Mouse (Mus musculus): ENCODE measurements around the gene Tnip3. TPM values are rescaled to one million over a fixed set of nuclear protein-coding genes. Genes with fewer than 3 reads are reported as not detected.
A peak's percentile ranks its signal among the peaks of the same experiment; 100 is the strongest.

Gene Tnip3
- polyA plus RNA-seq, 1 experiment from 2014 or later, result not detected

DNA sequence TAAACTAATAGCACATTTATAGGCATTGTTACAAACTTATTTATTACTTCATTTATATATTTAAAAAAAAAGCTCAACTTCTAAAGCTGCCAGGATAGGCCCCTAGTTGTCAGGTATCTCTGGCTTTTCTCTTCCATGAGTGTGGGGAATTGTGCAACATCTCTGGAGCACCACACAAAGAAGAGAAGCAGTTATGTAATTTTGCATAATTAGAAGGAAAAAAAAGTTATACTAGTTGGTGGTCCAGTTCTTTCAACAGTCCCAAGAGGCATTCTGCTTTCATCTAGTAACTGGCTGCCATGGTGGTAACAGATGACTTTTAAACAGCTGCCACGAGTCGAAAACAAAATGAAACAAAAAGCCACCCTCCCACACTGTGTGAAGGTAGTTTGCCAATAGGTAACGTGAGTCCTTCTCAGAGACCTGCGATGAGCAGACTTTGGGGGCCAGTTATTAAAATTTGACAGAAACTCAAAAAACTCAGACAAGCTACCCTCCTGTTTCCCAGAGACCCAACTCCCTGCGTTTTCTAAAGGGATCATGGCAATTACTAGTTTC is 12.3 kb downstream of the Tnip3 start:
- WGBS, result 65% methylated on average over 5 of the region's 5 CpGs
- H3K9me3 ChIP-seq (ENCODE audit: control insufficient read depth, low read length), result no peaks in the 10 kb centered on the region
- no peak overlapping the region for H3K4me2 ChIP-seq (replicated peaks)
- no peaks in the 10 kb centered on the region for H3K36me3 ChIP-seq (replicated peaks; ENCODE audit: control insufficient read depth, insufficient read depth)
- H3K4me1 ChIP-seq (replicated peaks; ENCODE audit: control insufficient read depth, insufficient read depth, low read length), result no peaks in the 10 kb centered on the region
- no peak for DNase-seq (ENCODE audit: low spot score)
- H3K4me3 ChIP-seq (replicated peaks; ENCODE audit: low read length), result no peak overlapping the region
- ATAC-seq (ENCODE audit: low FRiP score), result no peak
- H3K27me3 ChIP-seq (ENCODE audit: control insufficient read depth, insufficient read depth, low read length), result no peaks in the 10 kb centered on the region
- H3K27ac ChIP-seq, result no peak overlapping the region
- H3K9ac ChIP-seq, result no peak overlapping the region

DNA sequence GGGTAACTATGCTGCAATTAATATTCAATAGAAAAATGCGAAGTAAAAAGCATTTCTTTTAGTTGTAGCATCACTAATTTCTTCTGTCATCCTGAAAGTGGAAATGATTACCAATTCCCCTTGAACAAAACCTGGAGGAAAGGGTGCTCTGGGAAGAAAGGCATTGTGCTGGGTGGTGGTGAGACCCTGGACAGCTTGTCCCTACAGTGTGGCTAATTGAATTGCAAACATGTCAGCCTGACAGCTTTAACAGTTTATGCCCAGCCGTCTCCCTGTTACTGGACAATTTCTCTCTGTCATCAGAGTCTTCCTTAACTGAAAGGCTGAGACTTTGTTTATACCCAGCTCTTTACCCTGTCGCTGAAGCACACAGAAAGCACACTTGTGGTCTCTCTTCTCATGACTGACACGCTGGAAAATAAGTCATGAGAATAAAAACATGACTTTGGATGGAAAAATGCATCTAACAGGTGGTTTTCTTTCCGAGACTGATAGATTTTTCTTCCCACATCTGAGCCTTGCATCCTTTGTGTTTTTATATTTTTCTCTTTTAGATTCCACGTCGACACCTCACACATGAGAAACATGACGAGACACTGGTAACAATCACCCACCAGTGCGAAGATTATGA is 13.0 kb downstream of the Tnip3 start:
- no peaks in the 10 kb centered on the region for H3K36me3 ChIP-seq (replicated peaks; ENCODE audit: control insufficient read depth, insufficient read depth)
- no peak; the same call in 1 of the 2 replicates for ATAC-seq (ENCODE audit: low FRiP score)
- H3K9ac ChIP-seq, result no peak overlapping the region
- H3K4me1 ChIP-seq (replicated peaks; ENCODE audit: control insufficient read depth, insufficient read depth, low read length), result no peaks in the 10 kb centered on the region
- no peaks in the 10 kb centered on the region for H3K9me3 ChIP-seq (ENCODE audit: control insufficient read depth, low read length)
- no peak overlapping the region for H3K4me2 ChIP-seq (replicated peaks)
- no peaks in the 10 kb centered on the region for H3K27me3 ChIP-seq (ENCODE audit: control insufficient read depth, insufficient read depth, low read length)
- 62% methylated on average over 9 of the region's 9 CpGs for WGBS
- no peak for DNase-seq (ENCODE audit: low spot score)
- H3K4me3 ChIP-seq (replicated peaks; ENCODE audit: low read length), result no peak overlapping the region
- H3K27ac ChIP-seq, result no peak overlapping the region

DNA sequence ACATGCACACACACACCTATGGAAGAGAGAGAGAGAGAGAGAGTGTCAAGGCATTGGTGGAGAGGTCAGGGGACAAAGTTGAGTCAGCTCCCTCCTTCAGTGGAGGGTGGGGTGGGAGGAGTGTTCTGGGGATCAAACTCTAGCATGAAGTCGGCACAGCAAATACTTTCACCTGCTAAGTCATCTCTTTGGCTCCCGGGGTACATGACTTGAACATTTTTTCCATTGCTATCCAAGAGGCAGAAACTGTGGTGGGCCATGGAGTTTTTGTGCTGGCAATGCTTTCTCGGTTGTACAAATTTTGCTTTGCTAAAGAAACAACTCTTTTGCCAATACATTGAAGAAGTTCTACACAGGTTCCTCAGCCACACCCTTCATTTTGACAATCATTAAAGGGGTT is 13.8 kb downstream of the Tnip3 start:
- WGBS, result 80% methylated on average over 3 of the region's 3 CpGs
- no peaks in the 10 kb centered on the region for H3K4me1 ChIP-seq (replicated peaks; ENCODE audit: control insufficient read depth, insufficient read depth, low read length)
- H3K9me3 ChIP-seq (ENCODE audit: control insufficient read depth, low read length), result no peaks in the 10 kb centered on the region
- ATAC-seq (ENCODE audit: low FRiP score) (no peak), DNase-seq (ENCODE audit: low spot score) (no peak)
- no peak overlapping the region for H3K4me2 ChIP-seq (replicated peaks)
- no peak overlapping the region for H3K9ac ChIP-seq
- no peaks in the 10 kb centered on the region for H3K36me3 ChIP-seq (replicated peaks; ENCODE audit: control insufficient read depth, insufficient read depth)
- no peak overlapping the region for H3K4me3 ChIP-seq (replicated peaks; ENCODE audit: low read length)
- no peak overlapping the region for H3K27ac ChIP-seq
- no peaks in the 10 kb centered on the region for H3K27me3 ChIP-seq (ENCODE audit: control insufficient read depth, insufficient read depth, low read length)

DNA sequence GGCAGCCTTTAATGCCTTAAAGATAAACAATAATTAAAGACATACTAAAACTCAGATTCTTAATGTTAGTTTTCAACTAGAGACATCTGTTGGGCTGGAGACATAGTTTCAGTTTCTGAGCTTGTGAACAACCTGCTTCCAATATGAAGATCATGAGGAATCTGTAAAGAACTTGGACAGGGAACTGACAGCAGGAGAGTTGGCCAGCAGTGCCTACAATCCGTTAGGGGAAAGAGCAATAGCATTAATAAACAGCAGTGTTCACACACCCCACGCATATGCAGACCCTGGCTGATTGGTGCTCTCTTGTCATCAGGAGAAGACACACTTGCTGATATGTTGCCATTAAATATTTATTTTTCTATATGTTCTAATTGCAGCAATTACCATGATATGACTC is 15.0 kb downstream of the Tnip3 start:
- Histone ChIP-seq H3K9ac (no peak overlapping the region), H3K4me3 (replicated peaks; ENCODE audit: low read length) (no peak overlapping the region), H3K36me3 (replicated peaks; ENCODE audit: control insufficient read depth, insufficient read depth) (no peaks in the 10 kb centered on the region), H3K4me1 (replicated peaks; ENCODE audit: control insufficient read depth, insufficient read depth, low read length) (no peaks in the 10 kb centered on the region), H3K27ac (no peak overlapping the region), H3K27me3 (ENCODE audit: control insufficient read depth, insufficient read depth, low read length) (no peaks in the 10 kb centered on the region), H3K4me2 (replicated peaks) (no peak overlapping the region), H3K9me3 (ENCODE audit: control insufficient read depth, low read length) (no peaks in the 10 kb centered on the region)
- ATAC-seq (ENCODE audit: low FRiP score) (no peak), DNase-seq (ENCODE audit: low spot score) (no peak)
- WGBS, result 72% methylated on average over 2 of the region's 2 CpGs

DNA sequence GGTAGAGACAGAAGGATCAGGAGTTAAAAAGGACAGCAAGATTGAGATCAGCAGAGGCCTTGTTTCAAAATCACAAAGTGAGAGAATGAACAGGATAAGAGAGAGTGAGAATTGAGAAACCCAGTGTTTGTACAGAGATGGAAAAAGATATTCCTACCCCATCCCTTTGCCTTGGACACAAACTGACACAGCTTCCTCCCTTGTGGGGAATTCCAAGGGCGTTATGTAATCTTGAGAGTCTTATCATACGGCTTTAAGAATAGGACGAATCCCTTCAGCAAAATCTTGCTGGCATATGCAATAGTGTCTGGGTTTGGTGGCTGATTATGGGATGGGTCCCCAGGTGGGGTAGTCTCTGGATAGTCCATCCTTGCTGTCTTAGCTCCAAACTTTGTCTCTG is 16.0 kb downstream of the Tnip3 start:
- no peak overlapping the region for H3K27ac ChIP-seq
- H3K9ac ChIP-seq, result no peak overlapping the region
- DNase-seq (ENCODE audit: low spot score) (no peak), ATAC-seq (ENCODE audit: low FRiP score) (no peak)
- H3K9me3 ChIP-seq (ENCODE audit: control insufficient read depth, low read length), result no peaks in the 10 kb centered on the region
- no peaks in the 10 kb centered on the region for H3K4me1 ChIP-seq (replicated peaks; ENCODE audit: control insufficient read depth, insufficient read depth, low read length)
- no peak overlapping the region for H3K4me2 ChIP-seq (replicated peaks)
- H3K4me3 ChIP-seq (replicated peaks; ENCODE audit: low read length), result no peak overlapping the region
- 81% methylated on average over 3 of the region's 3 CpGs for WGBS
- H3K27me3 ChIP-seq (ENCODE audit: control insufficient read depth, insufficient read depth, low read length), result no peaks in the 10 kb centered on the region
- no peaks in the 10 kb centered on the region for H3K36me3 ChIP-seq (replicated peaks; ENCODE audit: control insufficient read depth, insufficient read depth)

DNA sequence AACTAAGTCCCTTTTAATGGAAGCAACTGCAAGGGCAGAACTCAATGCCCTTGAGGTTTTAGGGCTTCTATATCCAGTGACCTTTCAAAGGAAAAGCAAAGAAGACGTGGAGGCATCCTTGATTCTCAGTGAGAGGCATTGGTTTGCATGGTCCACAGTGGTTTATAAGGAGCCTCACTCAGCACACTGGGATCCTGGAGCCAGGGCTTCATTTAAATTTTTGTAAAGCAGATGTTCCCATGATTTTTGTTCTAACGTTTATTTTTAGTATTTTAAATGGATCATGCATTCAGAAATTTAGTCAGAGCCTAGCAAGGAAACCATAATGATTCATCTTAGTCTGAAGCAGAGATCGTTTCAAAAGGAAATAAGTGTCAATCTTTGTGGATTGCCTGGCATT is 17.3 kb downstream of the Tnip3 start:
- H3K4me2 ChIP-seq (replicated peaks), result no peak overlapping the region
- H3K9ac ChIP-seq, result no peak overlapping the region
- H3K36me3 ChIP-seq (replicated peaks; ENCODE audit: control insufficient read depth, insufficient read depth), result no peaks in the 10 kb centered on the region
- no peak overlapping the region for H3K4me3 ChIP-seq (replicated peaks; ENCODE audit: low read length)
- no peak overlapping the region for H3K27ac ChIP-seq
- no peaks in the 10 kb centered on the region for H3K27me3 ChIP-seq (ENCODE audit: control insufficient read depth, insufficient read depth, low read length)
- ATAC-seq (ENCODE audit: low FRiP score) (no peak), DNase-seq (ENCODE audit: low spot score) (peak; percentile 22)
- no peaks in the 10 kb centered on the region for H3K9me3 ChIP-seq (ENCODE audit: control insufficient read depth, low read length)
- no peaks in the 10 kb centered on the region for H3K4me1 ChIP-seq (replicated peaks; ENCODE audit: control insufficient read depth, insufficient read depth, low read length)
- 57% methylated on average over 3 of the region's 3 CpGs for WGBS

DNA sequence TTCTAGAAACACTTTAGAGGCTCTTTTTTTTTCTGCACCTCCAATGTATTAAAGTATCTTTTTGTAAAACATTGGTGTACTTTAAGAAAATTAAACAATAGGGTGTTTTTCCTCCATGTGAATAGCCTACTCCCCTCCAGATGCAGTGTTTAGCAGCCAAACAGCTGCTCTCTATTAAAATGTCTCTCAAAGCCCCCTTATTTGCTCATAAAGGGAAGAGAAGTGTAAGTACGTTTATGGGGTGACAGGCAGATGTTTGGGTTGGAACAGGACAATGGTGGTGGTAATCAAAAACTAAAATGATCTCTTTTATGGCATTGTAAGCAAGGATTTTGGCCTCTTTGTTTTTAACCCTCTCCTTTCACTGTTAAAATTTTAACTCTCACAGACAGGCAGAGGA is 17.8 kb downstream of the Tnip3 start:
- Histone ChIP-seq H3K9me3 (ENCODE audit: control insufficient read depth, low read length) (no peaks in the 10 kb centered on the region), H3K4me3 (replicated peaks; ENCODE audit: low read length) (no peak overlapping the region), H3K4me2 (replicated peaks) (no peak overlapping the region), H3K36me3 (replicated peaks; ENCODE audit: control insufficient read depth, insufficient read depth) (no peaks in the 10 kb centered on the region), H3K27me3 (ENCODE audit: control insufficient read depth, insufficient read depth, low read length) (no peaks in the 10 kb centered on the region), H3K9ac (no peak overlapping the region), H3K27ac (no peak overlapping the region), H3K4me1 (replicated peaks; ENCODE audit: control insufficient read depth, insufficient read depth, low read length) (no peaks in the 10 kb centered on the region)
- ATAC-seq (ENCODE audit: low FRiP score), result no peak
- DNase-seq (ENCODE audit: low spot score), result no peak
- WGBS, result 43% methylated on average over 1 of the region's 1 CpGs

DNA sequence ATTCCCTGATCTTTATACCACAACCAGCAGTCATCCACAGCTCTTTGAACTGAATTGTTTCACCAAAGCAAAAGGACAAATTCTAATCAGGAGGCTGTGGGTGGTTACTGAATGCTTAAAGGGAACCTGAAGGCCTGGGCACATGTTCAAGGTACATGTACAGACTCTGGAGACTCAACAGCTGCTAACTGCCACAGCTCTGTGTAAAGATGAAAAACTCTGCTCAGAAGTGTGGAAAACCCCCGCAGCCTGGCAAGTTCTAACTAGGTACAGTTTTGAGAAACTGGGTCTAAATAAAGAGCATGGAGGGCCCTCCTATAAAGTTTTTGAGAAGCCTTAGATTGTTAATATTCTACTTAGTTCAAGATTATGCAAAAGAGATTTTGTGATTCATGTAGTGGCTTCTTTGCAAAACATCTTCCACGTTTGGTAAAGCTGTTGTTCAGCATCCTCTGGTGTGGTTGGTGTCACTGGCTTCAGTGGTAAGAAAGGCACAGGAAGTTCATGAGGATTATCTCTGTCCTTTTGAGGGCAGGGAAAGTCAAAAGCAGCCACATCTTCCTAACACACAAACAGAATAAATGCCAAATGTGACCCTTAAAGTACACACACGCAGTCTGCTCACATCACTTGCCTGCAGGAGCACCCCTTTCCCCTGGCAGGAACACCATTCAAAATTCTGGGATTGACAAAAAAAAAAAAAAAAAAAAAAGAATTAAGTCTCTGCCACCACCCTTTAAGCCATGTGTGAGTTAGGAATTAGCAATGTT is 39.0 kb downstream of the Tnip3 start:
- H3K4me1 ChIP-seq (replicated peaks; ENCODE audit: control insufficient read depth, insufficient read depth, low read length), result no peaks in the 10 kb centered on the region
- H3K9ac ChIP-seq, result no peak overlapping the region
- DNase-seq (ENCODE audit: low spot score), result no peak
- no peak overlapping the region for H3K4me3 ChIP-seq (replicated peaks; ENCODE audit: low read length)
- no peaks in the 10 kb centered on the region for H3K9me3 ChIP-seq (ENCODE audit: control insufficient read depth, low read length)
- no peak overlapping the region for H3K4me2 ChIP-seq (replicated peaks)
- WGBS, result 84% methylated on average over 3 of the region's 3 CpGs
- H3K27me3 ChIP-seq (ENCODE audit: control insufficient read depth, insufficient read depth, low read length), result no peaks in the 10 kb centered on the region
- no peaks in the 10 kb centered on the region for H3K36me3 ChIP-seq (replicated peaks; ENCODE audit: control insufficient read depth, insufficient read depth)
- no peak for ATAC-seq (ENCODE audit: low FRiP score)
- H3K27ac ChIP-seq, result no peak overlapping the region

DNA sequence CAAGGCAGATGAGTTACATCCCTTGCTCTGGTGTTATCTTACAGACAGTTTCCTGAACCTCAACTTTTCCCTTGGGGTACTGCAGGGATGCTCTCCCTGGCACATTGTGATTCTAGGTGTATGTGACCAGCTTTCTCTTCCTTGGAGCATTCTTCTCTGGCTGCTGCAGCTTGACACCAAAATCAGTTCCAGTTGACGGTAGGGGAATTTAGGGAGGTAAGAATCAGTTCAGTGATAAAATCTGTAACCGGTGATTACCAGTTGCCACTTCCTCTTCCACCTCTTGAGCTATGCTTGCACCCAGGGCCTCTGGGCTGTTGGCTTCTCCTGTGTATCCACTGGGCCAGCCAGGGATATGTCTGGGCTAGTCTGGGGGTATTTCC is 39.5 kb downstream of the Tnip3 start:
- Histone ChIP-seq H3K36me3 (replicated peaks; ENCODE audit: control insufficient read depth, insufficient read depth) (no peaks in the 10 kb centered on the region), H3K9me3 (ENCODE audit: control insufficient read depth, low read length) (no peaks in the 10 kb centered on the region), H3K4me1 (replicated peaks; ENCODE audit: control insufficient read depth, insufficient read depth, low read length) (no peaks in the 10 kb centered on the region), H3K27me3 (ENCODE audit: control insufficient read depth, insufficient read depth, low read length) (no peaks in the 10 kb centered on the region), H3K27ac (no peak overlapping the region), H3K4me2 (replicated peaks) (no peak overlapping the region), H3K4me3 (replicated peaks; ENCODE audit: low read length) (no peak overlapping the region), H3K9ac (no peak overlapping the region)
- ATAC-seq (ENCODE audit: low FRiP score) (no peak), DNase-seq (ENCODE audit: low spot score) (no peak)
- 82% methylated on average over 2 of the region's 2 CpGs for WGBS
